Mouse (Mus musculus) thymus, adult 2 months (tissue): ENCODE measurements around the gene Cep295nl.

Source experiments
- CTCF ChIP-seq: fragments of 200-500 bp; IDR thresholded peaks from 2 replicates; pipeline ENCODE4 v1.5.1; 2012; ENCODE audit warnings: mild to moderate bottlenecking, control low read depth, low read length, moderate library complexity, borderline replicate concordance; ENCODE audit not compliant: control insufficient read depth, poor library complexity, insufficient read depth; ENCODE audit errors: extremely low read depth
- POLR2A ChIP-seq: fragments of 200-500 bp; IDR thresholded peaks from 2 replicates; pipeline ENCODE4 v1.6.1; 2012; ENCODE audit warnings: mild to moderate bottlenecking, low read length, control low read depth, moderate library complexity; ENCODE audit not compliant: control insufficient read depth, poor library complexity, insufficient read depth; ENCODE audit errors: extremely low read depth

DNA sequence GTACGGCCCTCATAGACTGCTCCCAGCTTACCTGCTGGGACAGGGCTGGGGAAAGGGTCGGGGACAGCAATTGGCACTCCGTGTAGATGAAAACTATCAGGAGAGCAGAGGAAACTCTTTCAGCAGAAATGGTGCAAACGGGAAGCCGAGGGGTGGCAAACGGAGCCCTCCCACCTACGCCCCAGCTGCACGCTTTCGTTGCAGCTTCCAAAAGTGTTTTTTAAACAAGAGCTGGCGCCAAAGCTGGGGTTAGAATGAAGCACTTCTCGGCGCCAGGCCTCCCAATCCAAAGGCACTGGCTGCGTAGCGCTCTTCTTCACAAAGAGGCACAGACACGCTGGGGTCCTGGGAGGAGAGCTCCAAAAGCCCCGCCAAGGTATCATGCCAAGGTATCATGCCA, 11.5 kb downstream of the Cep295nl start:
- TF ChIP-seq CTCF (no peak), POLR2A (no peak)
